Mouse (Mus musculus) bone marrow, adult 2 months (tissue): Measurements from ENCODE around the gene Arid1b.

Experiments used
- CTCF ChIP-seq: fragments of 200-500 bp; IDR thresholded peaks from 2 replicates; pipeline ENCODE4 v1.5.1; 2011; ENCODE audit warnings: low read length, control low read depth; ENCODE audit not compliant: control insufficient read depth, insufficient read depth
- POLR2A ChIP-seq: fragments of 200-500 bp; IDR thresholded peaks from 2 replicates; pipeline ENCODE4 v1.6.1; 2011; ENCODE audit warnings: low read depth, mild to moderate bottlenecking, control low read depth, low read length, borderline replicate concordance; ENCODE audit not compliant: control insufficient read depth

DNA sequence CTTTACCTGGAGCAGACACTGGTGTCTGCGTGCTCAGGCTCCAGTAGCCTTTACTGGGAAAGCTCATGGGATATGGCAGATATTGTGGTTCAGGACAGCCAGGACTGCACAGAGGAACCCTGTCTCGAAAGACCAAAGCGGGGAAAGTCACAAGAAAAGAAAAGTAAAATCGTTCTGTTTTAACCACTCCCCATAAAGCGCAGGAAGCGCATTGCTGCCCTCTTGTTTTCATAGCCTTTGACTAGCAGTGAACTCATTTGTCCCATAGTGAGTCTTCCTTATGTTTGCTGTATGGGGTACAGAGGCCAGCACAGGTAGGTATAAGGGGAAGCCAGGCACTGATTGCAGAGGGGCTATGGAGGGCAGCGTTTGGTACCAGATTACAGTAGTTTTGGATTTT, 173.9 kb downstream of the Arid1b start:
- TF ChIP-seq POLR2A (no peak), CTCF (no peak)
